Mouse (Mus musculus): ENCODE results near the gene Ilkap.
A peak's percentile ranks its signal among the peaks of the same experiment; 100 is the strongest.

Ilkap gene

DNA sequence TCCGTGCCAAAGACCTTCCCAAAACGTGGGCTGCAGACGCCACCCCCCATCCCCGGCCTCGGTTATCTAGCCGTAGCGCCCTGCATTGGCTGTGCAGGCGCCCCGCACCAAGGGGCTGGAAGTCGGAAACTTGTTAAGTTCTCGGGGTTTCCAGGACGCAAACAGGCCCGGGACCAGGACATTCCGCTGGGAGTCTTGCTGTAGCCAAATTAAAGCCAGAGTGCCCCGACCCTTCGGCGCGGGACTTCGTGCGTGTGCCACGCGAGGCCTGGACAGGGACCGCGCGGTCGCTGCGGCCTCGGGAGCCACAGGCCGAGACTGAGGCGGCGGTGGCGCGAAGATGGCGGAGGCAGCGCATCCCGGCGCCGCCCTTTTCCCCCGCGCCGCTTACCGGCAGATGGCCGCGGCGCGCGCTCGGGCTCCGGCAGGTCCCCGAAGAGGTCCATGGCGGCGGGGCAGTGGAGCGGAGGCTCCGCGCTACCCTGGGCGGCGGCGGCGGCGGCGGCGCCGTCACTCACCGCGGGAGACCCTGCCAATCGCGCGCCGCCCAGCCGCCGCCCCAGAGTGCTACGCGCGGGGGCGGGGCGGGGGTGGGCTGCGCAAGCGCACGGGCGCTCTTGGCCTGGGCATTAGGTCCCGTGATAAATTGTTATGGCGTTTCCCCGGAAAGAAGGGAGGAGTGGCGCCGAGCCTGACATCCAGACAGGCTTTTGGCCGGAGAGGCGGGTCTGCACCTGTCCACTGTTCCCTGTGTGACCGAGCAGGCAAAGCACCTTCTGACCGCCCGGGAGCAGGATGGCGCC lies at the start of gene Ilkap:
TSS of gene Ilkap (minus strand) at position 556 of the 803 bp plus-strand sequence.
- DNase-seq (ENCODE audit: low spot score): peak; percentile 89

DNA sequence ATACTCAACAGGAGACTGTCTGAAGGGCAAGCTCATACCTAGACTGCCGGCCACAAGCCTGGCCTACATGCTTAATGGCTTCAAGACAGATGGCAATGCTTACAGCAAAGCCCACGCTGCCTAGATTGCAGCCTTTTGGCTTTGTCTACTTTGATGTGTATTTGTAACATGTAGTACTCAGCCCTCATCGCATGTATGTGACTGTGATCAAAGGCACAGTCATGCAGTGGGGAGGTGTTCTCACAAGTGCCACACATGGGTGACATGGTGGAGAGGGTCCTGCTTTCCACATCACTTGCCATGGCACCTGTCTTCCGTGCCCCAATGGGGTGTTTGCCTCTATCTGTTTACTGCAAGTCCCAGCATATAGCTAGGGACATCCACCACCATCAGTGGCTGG lies 47.9 kb upstream of the Ilkap start:
- DNase-seq (ENCODE audit: low spot score): no peak

DNA sequence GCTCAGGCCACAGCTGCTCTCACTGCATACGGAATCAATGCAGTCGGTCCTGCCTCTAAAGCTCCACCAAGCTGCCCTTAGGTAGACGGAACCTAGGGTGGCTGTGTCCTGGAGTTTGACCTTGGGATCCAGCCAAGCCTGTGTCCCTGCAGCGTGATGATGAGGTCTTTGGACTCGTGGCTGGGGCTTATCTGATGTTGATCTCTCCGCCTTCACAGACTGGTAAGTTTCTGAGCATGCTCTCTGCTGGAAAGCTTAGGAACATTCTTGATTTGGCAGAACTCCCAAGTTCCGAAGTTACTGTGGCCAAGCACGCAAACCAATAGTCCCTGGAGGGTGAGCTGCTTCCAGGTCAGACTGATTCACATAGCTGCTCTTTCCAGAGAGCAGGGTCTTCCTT lies 47.4 kb upstream of the Ilkap start:
- DNase-seq (ENCODE audit: low spot score): peak; percentile 80

DNA sequence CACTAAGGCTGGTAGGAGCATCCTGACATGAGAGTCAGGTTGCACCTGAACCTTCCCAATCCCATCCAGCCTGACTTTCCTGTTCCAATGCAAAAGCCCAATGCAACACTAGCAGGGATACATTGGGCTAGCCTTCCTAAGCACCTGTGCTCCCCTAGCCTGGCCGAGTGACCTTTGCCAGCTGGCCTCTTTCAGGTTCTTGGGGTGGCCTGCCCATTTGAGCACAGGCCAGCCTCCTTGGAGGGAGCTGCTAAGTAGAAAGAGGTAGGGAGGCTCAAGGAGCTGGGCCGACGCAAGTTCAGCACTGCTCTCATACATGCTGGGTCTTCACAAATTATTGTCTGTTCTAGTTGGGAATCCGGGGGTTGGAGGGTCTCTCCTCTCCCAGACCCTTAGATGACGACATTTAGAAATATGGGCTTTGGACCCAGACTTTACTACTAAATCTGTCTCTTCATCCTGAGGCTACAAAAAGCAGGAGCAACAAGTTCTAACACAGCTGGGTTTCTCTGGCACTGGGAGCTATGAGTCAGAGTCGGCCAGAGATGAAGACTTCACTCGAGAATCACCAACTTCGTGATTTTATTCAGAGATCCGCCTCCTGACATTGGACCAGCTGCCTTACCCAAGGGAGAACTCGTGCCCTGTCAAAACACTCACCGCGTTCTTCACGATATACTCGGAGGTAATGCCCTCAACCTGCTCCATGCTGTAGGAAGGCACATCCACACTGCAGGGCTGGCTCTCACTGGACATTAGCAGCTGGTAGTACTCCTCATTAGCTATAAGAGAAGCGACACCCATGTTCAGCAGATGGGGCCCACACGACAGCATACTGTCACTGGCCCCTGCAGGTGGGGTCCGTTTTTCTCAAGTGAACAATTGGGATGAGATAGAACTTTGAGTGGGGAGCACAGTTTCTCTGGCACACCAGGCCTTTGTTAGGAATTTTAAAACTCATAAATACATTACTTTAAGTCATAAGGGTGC lies 46.5 kb upstream of the Ilkap start:
- DNase-seq (ENCODE audit: low spot score): no peak

DNA sequence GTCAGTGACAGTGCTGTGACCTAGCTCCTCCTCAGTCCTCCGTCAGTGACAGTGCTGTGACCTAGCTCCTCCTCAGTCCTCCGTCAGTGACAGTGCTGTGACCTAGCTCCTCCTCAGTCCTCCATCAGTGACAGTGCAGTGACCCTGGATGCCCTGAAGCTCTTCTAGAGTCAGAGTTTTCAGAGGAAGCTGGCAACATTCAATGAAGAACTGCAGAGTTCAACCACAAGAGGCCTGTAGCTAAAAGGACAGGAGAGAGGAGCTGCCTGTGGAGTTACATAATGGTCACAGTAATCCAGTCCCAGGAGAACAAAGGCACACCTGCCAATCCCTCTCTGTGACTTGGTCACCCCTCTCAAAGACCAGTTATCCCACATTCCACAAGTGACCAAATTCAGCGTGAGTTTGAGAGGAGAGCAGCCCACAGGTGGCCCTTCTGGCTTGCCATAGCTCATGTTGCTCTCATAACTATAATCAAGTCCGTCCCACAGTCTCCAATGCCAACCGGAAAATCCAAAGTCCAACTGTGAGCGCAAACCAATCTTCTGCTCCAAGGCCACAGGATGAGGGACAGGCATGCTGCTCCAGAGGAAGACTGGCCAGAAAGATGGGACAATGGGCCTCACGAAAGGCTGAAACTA lies 43.9 kb upstream of the Ilkap start:
- DNase-seq (ENCODE audit: low spot score): no peak

DNA sequence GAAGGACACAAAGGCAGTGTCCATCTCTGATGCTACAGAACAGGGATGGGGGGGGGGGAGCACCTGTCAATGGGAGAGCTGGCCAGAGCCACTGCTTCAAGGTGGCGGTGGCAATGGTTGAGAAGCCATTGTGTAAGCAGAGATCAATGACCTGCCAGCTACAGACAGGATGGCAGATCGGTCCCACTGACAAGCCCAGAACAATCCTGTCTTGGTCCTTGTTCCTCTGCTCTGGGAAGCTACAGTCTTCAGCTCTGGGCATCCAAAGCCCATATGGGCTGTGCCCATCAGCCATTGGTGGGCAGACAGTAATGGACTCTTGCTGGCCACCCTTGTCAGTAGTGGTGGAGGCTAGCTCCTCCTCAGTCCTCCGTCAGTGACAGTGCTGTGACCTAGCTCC lies 43.2 kb upstream of the Ilkap start:
- no peak for DNase-seq (ENCODE audit: low spot score)

DNA sequence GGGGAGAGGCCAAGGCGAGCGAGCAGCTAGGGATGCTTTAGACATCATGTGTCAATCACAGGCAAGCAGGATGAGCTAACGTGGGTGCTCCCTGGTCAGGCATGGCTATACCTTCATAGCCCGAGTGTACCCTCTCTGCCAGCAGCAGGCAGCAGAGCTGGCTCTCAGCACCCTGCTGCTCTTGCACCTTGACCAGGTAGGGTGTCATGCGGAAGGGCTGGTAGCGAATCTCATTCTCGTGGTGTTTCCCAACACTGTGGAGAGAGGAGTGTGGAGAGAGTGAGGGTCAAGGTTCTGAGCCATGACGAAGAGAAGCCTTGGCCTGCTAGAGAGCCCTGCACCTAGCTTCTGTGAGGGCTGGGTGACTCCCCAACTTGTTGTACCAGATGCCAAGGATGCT lies 41.2 kb upstream of the Ilkap start:
- DNase-seq (ENCODE audit: low spot score): no peak

DNA sequence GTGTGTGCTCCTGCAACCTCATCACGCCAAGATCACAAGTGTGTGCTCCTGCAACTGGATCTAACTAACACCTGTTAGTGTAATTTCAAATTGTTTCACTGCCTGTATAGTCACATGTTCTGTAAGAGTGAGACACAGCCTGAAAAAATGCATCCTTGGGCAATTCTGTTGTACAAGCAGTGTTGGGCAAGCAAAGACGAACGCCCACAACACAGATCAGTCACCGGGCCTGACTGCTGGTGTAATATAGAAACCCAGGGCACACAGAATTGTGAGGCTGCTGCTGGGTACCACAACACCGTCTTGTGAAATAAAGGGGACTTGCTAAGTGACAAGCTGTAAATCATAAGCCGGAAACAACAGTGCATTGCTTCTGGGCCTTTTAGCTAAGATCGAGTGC lies 39.0 kb upstream of the Ilkap start:
- DNase-seq (ENCODE audit: low spot score): no peak

DNA sequence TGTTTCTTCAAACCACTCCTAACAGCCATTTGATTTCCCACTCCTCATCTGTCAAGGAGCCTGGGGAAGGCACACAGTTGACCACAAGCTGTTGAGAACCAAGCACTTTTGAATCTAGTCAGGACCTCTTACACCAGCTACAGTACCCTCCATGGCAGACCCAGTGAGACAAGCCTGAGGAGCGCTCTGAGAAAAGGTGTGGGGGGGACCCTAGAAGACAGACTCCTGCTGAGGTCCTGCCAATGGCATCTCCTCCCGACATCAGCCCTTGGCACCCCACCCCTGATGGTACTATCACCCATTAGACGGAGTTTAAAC lies 38.4 kb upstream of the Ilkap start:
- no peak for DNase-seq (ENCODE audit: low spot score)

DNA sequence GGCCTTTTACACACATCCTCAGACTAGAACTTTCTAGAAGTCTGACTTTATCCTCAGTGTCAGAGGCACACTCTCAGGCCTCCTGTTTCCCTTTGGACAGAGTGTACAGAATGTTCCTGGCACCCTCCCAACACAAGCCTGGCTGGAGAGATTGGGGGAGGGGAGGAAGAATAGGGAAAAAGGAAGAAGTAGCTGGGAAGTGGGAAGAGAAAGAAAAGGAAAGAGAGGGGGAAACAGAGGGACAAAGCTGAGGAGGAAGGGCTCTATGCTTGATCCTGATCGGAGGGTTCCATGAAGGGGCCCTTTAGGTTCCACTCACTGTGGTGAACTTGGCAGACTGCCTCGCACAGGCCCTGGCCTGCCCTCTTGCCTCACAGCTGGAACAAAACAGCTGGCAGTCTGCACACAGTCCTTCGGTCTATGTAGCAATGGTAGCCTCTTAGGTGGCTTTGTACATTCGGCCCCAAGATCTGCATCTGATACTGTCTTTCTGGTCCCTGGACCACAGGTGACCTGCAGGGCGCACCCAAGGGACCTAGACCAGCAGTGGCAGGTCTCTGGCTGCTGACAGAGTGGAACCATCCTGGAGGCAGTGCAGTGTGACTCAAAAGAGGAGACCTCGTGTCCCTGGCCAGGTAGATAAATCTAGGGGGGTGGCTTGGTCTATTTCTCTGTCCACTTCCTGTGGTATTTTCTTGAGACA lies 37.9 kb upstream of the Ilkap start:
- no peak for DNase-seq (ENCODE audit: low spot score)

DNA sequence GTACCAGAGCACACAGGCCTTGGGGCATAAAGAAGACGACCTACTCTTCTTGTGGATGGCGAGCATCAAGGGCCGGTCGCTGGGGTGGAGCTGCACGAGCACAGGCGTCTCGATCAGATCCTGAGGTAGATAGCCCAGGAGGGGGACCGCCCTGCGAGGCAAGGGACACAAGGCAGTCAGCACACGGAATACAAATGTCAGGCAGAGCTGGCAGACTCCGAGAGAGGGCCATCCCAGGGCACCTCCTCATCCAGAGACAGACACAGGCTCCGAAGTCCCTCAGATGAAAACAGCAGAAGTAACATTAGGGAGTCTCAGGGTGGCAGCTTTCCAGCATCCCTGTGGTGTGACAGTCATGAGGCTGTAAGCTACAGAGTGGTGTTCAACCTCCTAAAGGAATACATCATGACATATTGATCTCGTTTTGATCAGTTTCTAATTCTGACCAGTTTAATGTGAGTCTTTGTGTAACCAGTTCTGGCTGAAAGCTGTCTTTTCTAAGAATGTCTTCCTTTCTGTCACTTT lies 37.1 kb upstream of the Ilkap start:
- no peak for DNase-seq (ENCODE audit: low spot score)

DNA sequence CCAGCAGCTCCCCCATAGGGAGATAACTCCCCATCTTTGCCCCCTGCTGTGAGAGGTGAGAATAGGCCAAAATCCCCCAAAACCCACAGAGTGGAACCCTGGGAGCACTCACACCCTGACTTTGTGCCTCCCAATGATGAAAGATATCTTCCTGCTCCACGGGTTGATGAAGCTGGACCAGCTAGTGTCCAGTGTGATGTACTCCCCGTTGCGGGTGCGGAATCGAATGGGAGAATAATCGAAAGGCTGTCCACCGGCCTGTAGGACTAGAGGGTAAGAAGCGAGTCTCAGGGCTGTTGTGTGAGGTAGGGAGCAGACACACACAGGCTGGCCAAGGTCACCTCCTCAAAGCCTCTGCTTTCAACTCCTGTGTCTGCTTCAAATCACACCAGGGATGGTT lies 36.3 kb upstream of the Ilkap start:
- DNase-seq (ENCODE audit: low spot score): no peak

DNA sequence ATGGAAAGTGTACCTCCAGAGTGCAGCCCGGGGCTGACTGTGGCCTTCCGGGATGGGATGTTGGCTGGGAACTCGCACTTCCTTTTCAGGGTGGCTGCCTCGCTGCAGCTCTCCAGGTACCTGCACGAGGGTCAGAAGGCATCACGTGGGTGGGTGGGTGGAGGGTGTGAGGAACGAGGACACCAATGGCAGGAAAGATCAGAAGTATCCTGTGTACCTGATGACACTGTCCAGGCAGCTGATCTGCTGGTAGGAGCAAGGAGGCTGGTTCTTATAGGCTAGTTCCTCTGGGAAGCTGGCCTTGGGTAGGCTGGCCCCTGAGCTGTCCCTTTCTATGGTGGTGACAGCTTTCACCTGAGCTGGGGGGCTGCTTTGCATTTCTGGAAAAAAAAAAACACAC lies 32.1 kb upstream of the Ilkap start:
- no peak for DNase-seq (ENCODE audit: low spot score)

DNA sequence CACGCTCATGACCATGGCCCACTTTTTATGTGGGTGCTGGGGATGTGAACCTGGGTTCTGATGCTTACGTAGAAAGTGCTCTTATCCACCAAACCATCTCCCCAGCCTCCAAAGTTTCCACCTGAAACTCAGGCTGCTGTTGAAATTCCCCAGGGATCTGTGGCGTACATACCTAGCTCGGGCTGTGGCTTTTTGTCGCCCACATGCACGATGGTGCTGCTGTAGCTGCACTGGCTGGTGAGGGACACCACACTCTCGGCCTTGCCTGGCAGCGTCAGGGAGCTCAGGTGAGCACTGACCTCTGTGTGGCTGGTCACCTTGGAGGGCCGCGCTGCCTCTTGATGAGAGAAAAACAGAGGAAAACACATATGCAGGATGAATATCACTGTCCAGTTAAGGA lies 30.6 kb upstream of the Ilkap start:
- no peak for DNase-seq (ENCODE audit: low spot score)

DNA sequence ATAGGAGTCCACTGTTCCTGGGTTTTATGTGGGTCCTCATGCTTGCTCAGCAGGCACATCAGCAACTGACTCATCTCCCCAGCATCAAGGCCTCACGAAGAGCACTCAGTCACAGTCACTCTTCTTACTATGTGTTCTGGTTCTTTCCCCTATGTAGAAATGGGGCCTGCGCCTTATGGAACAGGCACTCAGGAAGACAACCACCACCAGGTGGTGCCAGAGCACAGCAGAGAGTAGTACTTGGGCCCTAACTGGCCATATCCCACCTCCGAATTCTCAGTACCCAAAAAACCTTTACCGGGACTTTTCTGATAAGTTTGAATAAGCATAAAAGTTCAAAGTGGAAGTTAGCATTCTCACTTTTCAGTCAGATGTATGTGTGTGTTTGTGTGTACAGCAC lies 30.0 kb upstream of the Ilkap start:
- DNase-seq (ENCODE audit: low spot score): peak; percentile 53

DNA sequence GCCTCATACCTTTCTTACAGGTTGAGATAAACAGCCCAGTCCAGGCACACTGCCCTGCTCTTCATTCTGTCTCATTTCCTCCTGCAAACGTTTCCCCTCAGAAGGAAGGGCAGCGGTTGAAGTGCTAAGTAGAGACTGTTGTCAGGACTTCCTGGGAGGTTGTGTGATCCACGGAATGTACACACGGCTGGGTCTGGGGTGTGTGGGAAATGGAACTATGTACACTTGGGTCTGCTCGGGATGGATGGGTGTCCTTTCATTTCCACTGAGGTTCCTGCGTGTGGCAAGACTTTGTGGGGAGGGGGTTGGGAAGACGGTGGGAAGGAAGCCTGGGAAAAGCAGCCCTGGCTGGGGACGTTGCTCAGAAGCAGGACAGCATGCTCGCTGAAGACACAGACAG lies 27.8 kb upstream of the Ilkap start:
- DNase-seq (ENCODE audit: low spot score): no peak

DNA sequence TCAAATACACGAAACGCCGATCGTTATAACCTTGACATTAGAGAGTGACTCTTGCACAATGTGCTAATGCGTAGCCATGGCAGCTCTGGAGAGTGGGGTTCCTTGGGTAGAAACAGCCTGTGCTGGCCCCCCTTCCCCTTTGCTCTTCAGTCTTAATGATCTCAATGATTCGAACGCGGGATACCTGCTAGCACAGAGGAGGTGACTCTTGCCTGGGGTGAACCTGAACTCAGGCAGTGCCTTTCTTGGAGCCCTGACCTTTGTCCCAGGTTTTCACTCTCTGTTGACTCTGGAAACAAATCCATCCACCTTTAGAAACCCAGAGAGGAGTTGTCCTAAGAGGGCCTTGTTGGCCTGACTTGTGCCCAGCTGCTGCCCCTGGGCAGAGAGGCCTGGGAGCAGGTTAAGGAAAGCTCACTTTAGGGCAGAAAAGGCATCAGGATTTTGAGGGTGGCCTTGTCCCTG lies 22.0 kb upstream of the Ilkap start:
- no peak for DNase-seq (ENCODE audit: low spot score)

DNA sequence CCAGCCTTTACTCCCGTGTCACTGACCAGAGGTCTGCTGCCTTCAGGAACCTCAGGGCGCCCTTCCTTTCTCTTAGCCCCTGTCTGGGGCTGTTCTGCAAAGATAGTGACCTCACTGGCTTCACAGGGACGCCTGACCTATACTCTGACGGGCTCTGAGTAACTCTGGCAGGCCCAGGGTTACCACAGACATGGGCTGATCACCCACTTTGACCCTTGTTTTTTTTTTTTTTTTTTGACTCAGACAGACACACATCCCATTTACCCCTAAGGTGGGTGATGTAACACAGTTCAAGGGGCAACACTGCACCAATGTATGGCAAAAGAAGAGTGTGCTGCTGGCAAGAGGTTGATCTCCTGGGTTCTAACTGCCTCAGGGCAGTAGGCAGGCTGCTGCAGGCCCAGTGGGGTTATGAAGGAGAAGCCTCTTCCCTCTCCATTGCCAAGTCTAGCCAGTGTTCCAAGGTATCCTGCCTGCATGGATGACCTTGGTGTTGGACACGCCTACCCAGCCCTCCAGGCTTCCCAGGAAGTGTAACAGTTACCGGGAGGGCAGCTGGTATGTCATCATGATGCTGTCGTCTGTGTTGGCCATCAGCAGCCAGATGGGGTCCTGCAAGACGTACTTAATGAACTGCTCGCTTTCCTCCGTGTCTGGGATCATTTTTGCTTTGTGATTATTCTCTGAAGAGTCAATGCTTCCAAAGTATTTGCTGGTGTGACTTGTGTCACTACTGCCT lies 21.4 kb upstream of the Ilkap start:
- DNase-seq (ENCODE audit: low spot score): no peak

DNA sequence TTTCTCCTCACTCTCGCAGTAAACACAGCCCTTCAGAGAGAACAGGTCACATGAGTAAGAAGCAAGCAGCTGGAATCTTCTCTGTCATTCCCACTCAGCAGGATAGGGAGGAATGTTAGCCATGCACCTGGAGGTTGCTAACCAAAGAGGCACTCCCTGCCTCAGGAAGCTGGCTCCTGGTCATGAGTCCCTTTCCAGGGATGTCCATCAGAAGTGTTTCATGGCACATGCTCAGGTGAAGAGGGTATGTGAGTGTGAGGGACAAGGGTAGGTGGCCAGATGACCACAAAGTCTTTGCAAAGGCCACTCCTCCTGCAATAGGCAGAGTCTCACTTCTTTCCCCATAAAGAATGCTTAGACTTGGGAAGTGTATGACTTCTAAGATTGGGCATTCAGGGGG lies 19.4 kb upstream of the Ilkap start:
- DNase-seq (ENCODE audit: low spot score): no peak

DNA sequence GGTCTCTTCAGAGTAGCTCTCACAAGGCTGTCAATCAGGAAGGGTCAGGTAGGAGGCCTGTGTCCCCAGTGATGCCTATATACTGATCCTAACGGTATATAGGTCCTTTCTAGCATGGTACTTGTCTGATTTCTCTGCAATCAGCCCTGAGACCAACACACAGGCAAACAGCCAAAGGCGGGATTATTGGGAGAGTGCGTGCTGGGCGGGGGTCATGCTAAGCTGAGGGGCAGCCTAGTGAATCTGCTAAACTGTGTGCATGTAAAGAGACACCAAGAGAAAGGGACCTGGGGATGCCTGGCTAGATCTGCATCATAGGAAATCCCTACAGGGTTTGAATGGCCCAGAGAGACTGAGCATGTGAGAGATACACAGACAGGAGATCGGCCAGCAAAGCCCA lies 16.7 kb upstream of the Ilkap start:
- DNase-seq (ENCODE audit: low spot score): no peak

DNA sequence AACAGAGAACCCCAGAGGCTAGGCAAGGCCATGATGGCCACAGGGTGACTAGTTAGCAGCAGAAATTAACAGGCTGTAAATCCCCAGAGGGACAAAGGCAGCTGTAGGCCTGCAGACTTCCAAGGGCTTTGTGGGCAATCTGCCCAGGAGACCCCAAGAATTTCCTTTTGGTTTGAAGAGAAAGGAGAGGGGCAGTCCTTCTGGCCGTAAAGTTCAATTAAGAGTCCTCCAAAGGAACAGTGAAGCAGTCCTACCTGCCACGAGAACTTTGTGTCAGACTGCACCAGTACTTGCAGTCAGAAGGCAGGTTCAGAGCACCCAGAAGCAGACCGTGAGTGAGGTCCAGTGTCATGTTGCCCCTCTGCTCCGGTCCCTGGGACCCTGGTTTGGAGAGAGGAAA lies 16.3 kb upstream of the Ilkap start:
- no peak for DNase-seq (ENCODE audit: low spot score)
